Mouse (Mus musculus): ENCODE data around the gene C3. TPM values are rescaled to one million over a fixed set of nuclear protein-coding genes. Genes with fewer than 3 reads are reported as not detected.

The C3 gene
- polyA plus RNA-seq, 1 experiment from 2014 or later = 0.12 TPM

- no peak overlapping the region for H3K4me3 ChIP-seq
- H3K36me3 ChIP-seq = peaks cover 81% of the 10 kb centered on the region
- peaks cover 10% of the 10 kb centered on the region for H3K4me1 ChIP-seq (replicated peaks)
- no peak for DNase-seq (ENCODE audit: low spot score)
- H3K9me3 ChIP-seq = no peaks in the 10 kb centered on the region
- no peaks in the 10 kb centered on the region for H3K27me3 ChIP-seq (ENCODE audit: insufficient read depth, poor library complexity, severe bottlenecking)
- 94% methylated on average over 4 of the region's 4 CpGs for WGBS
- H3K27ac ChIP-seq = no peak overlapping the region
Observed at GRCm38 (mm10) chr17:57261286-57261685, 33.4 kb upstream of the C3 start.

- Histone ChIP-seq H3K27me3 (ENCODE audit: insufficient read depth, poor library complexity, severe bottlenecking) (no peaks in the 10 kb centered on the region), H3K4me3 (no peak overlapping the region), H3K4me1 (replicated peaks) (peaks cover 7% of the 10 kb centered on the region), H3K36me3 (peaks cover 91% of the 10 kb centered on the region), H3K27ac (no peak overlapping the region), H3K9me3 (no peaks in the 10 kb centered on the region)
- WGBS = 96% methylated on average over 9 of the region's 9 CpGs
- no peak for DNase-seq (ENCODE audit: low spot score)
Observed at GRCm38 (mm10) chr17:57260351-57260750, 32.4 kb upstream of the C3 start.

- H3K27ac ChIP-seq = no peak overlapping the region
- H3K9me3 ChIP-seq = no peaks in the 10 kb centered on the region
- WGBS = 95% methylated on average over 8 of the region's 8 CpGs
- no peak overlapping the region for H3K4me3 ChIP-seq
- no peak for DNase-seq (ENCODE audit: low spot score)
- H3K27me3 ChIP-seq (ENCODE audit: insufficient read depth, poor library complexity, severe bottlenecking) = no peaks in the 10 kb centered on the region
- peaks cover 97% of the 10 kb centered on the region for H3K36me3 ChIP-seq
- H3K4me1 ChIP-seq (replicated peaks) = peaks cover 1% of the 10 kb centered on the region; the same call in 1 of the 2 replicates
Observed at GRCm38 (mm10) chr17:57259742-57260141, 31.8 kb upstream of the C3 start.

- H3K9me3 ChIP-seq = no peaks in the 10 kb centered on the region
- H3K4me3 ChIP-seq = no peak overlapping the region
- 95% methylated on average over 3 of the region's 3 CpGs for WGBS
- no peak overlapping the region for H3K27ac ChIP-seq
- H3K4me1 ChIP-seq (replicated peaks) = no peaks in the 10 kb centered on the region
- peaks cover 99% of the 10 kb centered on the region for H3K36me3 ChIP-seq
- DNase-seq (ENCODE audit: low spot score) = no peak
- no peaks in the 10 kb centered on the region for H3K27me3 ChIP-seq (ENCODE audit: insufficient read depth, poor library complexity, severe bottlenecking)
Observed at GRCm38 (mm10) chr17:57258191-57258590, 30.3 kb upstream of the C3 start.

GRCm38 (mm10) chr17:57256921-57257485 is 29.1 kb upstream of the C3 start:
- Histone ChIP-seq H3K4me1 (replicated peaks) (no peaks in the 10 kb centered on the region), H3K27me3 (ENCODE audit: insufficient read depth, poor library complexity, severe bottlenecking) (no peaks in the 10 kb centered on the region), H3K36me3 (peaks cover 91% of the 10 kb centered on the region), H3K4me3 (no peak overlapping the region), H3K9me3 (no peaks in the 10 kb centered on the region), H3K27ac (no peak overlapping the region)
- no peak for DNase-seq (ENCODE audit: low spot score)
- WGBS = 96% methylated on average over 22 of the region's 22 CpGs

- Histone ChIP-seq H3K27me3 (ENCODE audit: insufficient read depth, poor library complexity, severe bottlenecking) (no peaks in the 10 kb centered on the region), H3K36me3 (peaks cover 75% of the 10 kb centered on the region), H3K9me3 (no peaks in the 10 kb centered on the region), H3K4me1 (replicated peaks) (peaks cover 9% of the 10 kb centered on the region), H3K27ac (no peak overlapping the region), H3K4me3 (no peak overlapping the region)
- WGBS = 93% methylated on average over 14 of the region's 14 CpGs
- no peak for DNase-seq (ENCODE audit: low spot score)
Observed at GRCm38 (mm10) chr17:57255354-57255753, 27.4 kb upstream of the C3 start.

- DNase-seq (ENCODE audit: low spot score) = no peak
- no peaks in the 10 kb centered on the region for H3K27me3 ChIP-seq (ENCODE audit: insufficient read depth, poor library complexity, severe bottlenecking)
- H3K4me3 ChIP-seq = no peak overlapping the region
- 79% methylated on average over 6 of the region's 6 CpGs for WGBS
- peaks cover 25% of the 10 kb centered on the region for H3K4me1 ChIP-seq (replicated peaks)
- H3K9me3 ChIP-seq = no peaks in the 10 kb centered on the region
- H3K27ac ChIP-seq = no peak overlapping the region
- peaks cover 54% of the 10 kb centered on the region for H3K36me3 ChIP-seq
Observed at GRCm38 (mm10) chr17:57253306-57253705, 25.4 kb upstream of the C3 start.

GRCm38 (mm10) chr17:57251431-57251830 is 23.5 kb upstream of the C3 start:
- no peak for DNase-seq (ENCODE audit: low spot score)
- Histone ChIP-seq H3K36me3 (peaks cover 37% of the 10 kb centered on the region), H3K27ac (no peak overlapping the region), H3K4me1 (replicated peaks) (peaks cover 32% of the 10 kb centered on the region), H3K9me3 (no peaks in the 10 kb centered on the region), H3K27me3 (ENCODE audit: insufficient read depth, poor library complexity, severe bottlenecking) (no peaks in the 10 kb centered on the region), H3K4me3 (no peak overlapping the region)
- 89% methylated on average over 3 of the region's 3 CpGs for WGBS

- Histone ChIP-seq H3K4me3 (peak overlapping the region; percentile 79), H3K36me3 (peaks cover 28% of the 10 kb centered on the region), H3K4me1 (replicated peaks) (peaks cover 38% of the 10 kb centered on the region), H3K9me3 (no peaks in the 10 kb centered on the region), H3K27ac (peak overlapping the region; percentile 90), H3K27me3 (ENCODE audit: insufficient read depth, poor library complexity, severe bottlenecking) (no peaks in the 10 kb centered on the region)
- peak; percentile 35 for DNase-seq (ENCODE audit: low spot score)
- 3% methylated on average over 33 of the region's 33 CpGs for WGBS
Observed at GRCm38 (mm10) chr17:57250461-57251160, 22.7 kb upstream of the C3 start.

GRCm38 (mm10) chr17:57249186-57250181 is 21.5 kb upstream of the C3 start, which contains the start of gene Trip10:
Gene Trip10 (plus strand): TSS chr17:57249455.
- Histone ChIP-seq H3K36me3 (peaks cover 27% of the 10 kb centered on the region), H3K9me3 (no peaks in the 10 kb centered on the region), H3K27ac (peak within 1 kb of the TSS; percentile 90), H3K4me3 (peak within 1 kb of the TSS; percentile 79), H3K27me3 (ENCODE audit: insufficient read depth, poor library complexity, severe bottlenecking) (no peaks in the 10 kb centered on the region), H3K4me1 (replicated peaks) (peaks cover 38% of the 10 kb centered on the region)
- peak; percentile 96 for DNase-seq (ENCODE audit: low spot score)
- under 1% methylated on average over 51 of the region's 52 CpGs for WGBS

- 11% methylated on average over 13 of the region's 13 CpGs for WGBS
- no peak for DNase-seq (ENCODE audit: low spot score)
- no peaks in the 10 kb centered on the region for H3K27me3 ChIP-seq (ENCODE audit: insufficient read depth, poor library complexity, severe bottlenecking)
- peak overlapping the region; percentile 79 for H3K4me3 ChIP-seq
- H3K9me3 ChIP-seq = no peaks in the 10 kb centered on the region
- peak overlapping the region; percentile 90 for H3K27ac ChIP-seq
- H3K36me3 ChIP-seq = peaks cover 27% of the 10 kb centered on the region
- H3K4me1 ChIP-seq (replicated peaks) = peaks cover 38% of the 10 kb centered on the region
Observed at GRCm38 (mm10) chr17:57248771-57249170, 20.8 kb upstream of the C3 start.

- Histone ChIP-seq H3K27me3 (ENCODE audit: insufficient read depth, poor library complexity, severe bottlenecking) (no peaks in the 10 kb centered on the region), H3K4me1 (replicated peaks) (peaks cover 38% of the 10 kb centered on the region), H3K4me3 (peak within 1 kb of the TSS; percentile 79), H3K9me3 (no peaks in the 10 kb centered on the region), H3K36me3 (peaks cover 22% of the 10 kb centered on the region), H3K27ac (peak within 1 kb of the TSS; percentile 96)
- under 1% methylated on average over 12 of the region's 12 CpGs for WGBS
- peak; percentile 87 for DNase-seq (ENCODE audit: low spot score)
Observed at GRCm38 (mm10) chr17:57248201-57248699, 20.3 kb upstream of the C3 start, which contains the start of gene Gpr108. Gene Gpr108 (minus strand): TSS chr17:57248446.

Data from hindbrain, embryonic 10.5 days (tissue).